ENCODE assay signal across 19 mouse cellular contexts in genomic region chrX:144075241-144075640, GRCm38 (mm10).
DNase-seq lines count a peak whose midpoint lies in the region; ATAC-seq and TF ChIP-seq lines count a peak whose summit lies in the region.
"Had no signal": no experiment of that assay in that cellular context is flagged by ENCODE, and none has a peak within 500 bp of the region (broad histone marks: within the 10 kb centered on the region; RNA-seq: fewer than 3 reads in every experiment).

No protein-coding gene starts in this region.

- no peak for TF ChIP-seq CTCF in kidney, postnatal 0 days (IDR thresholded peaks at IDR 0.05; ENCODE audit: low read depth)
- no peak for TF ChIP-seq CTCF in lung, postnatal 0 days (IDR thresholded peaks at IDR 0.05)

- no peak overlapping the region for H3K27ac ChIP-seq in kidney, postnatal 0 days
- no peak overlapping the region for H3K27ac ChIP-seq in lung, embryonic 15.5 days
- H3K27ac ChIP-seq in lung, postnatal 0 days (ENCODE audit: low read length): no peak overlapping the region
- H3K27ac ChIP-seq: embryonic facial prominence, embryonic 10.5 days; forebrain, embryonic 13.5 days; heart, adult 2 months; heart, embryonic 15.5 days; hindbrain, embryonic 13.5 days had no signal

- ATAC-seq in kidney, postnatal 0 days (replicated peaks; ENCODE audit: low FRiP score, low read depth): peak; percentile 71; the same call in 1 of the 2 replicates
- 0 out of 2 replicates have a peak, but pooled peaks have one; percentile 19 for ATAC-seq in lung, embryonic 15.5 days (ENCODE audit: borderline replicate concordance, extremely low read depth, low FRiP score, low TSS enrichment)
- ATAC-seq in lung, postnatal 0 days: no peak
- ATAC-seq: activated CD4-positive, CD25-positive, alpha-beta regulatory T cell, adult 4 months; forebrain, embryonic 13.5 days; forebrain, postnatal 0 days; Patski had no signal

- H3K27me3 ChIP-seq in kidney, postnatal 0 days (ENCODE audit: insufficient read depth, low read length): no peaks in the 10 kb centered on the region
- H3K27me3 ChIP-seq in lung, embryonic 15.5 days: no peaks in the 10 kb centered on the region
- no peaks in the 10 kb centered on the region for H3K27me3 ChIP-seq in lung, postnatal 0 days (replicated peaks; ENCODE audit: insufficient read depth, low read length)
- H3K27me3 ChIP-seq: CH12.LX; forebrain, embryonic 13.5 days; heart, embryonic 15.5 days; hindbrain, embryonic 13.5 days had no signal

- no peak for TF ChIP-seq EP300 in lung, postnatal 0 days (IDR thresholded peaks at IDR 0.05)

- DNase-seq in adrenal gland, postnatal 14 days: peak; percentile 16
- no peak for DNase-seq in adrenal gland, postnatal 4 days (ENCODE audit: low spot score in 2 of 2)
- DNase-seq in kidney, postnatal 0 days (ENCODE audit: low spot score): peak; percentile 5
- DNase-seq in kidney, adult 18-20 months: no peak
- no peak for DNase-seq in lung, postnatal 0 days (ENCODE audit: low spot score)
- DNase-seq in kidney, postnatal 4 days: peak; percentile 1 to 22
- DNase-seq: forebrain, postnatal 0 days; gastrocnemius, postnatal 14 days; heart, adult 2 months; heart, postnatal 14 days had no signal

- 60% methylated on average over 4 of the region's 4 CpGs for WGBS in kidney, postnatal 0 days
- WGBS in lung, embryonic 15.5 days: 55% methylated on average over 4 of the region's 4 CpGs
- 40% methylated on average over 4 of the region's 4 CpGs for WGBS in lung, postnatal 0 days

- no peak overlapping the region for H3K9ac ChIP-seq in kidney, postnatal 0 days (ENCODE audit: low read depth, low read length)
- no peak overlapping the region for H3K9ac ChIP-seq in lung, embryonic 15.5 days
- no peak overlapping the region for H3K9ac ChIP-seq in lung, postnatal 0 days (replicated peaks; ENCODE audit: low read depth)
- H3K9ac ChIP-seq: forebrain, embryonic 13.5 days; forebrain, postnatal 0 days; heart, embryonic 15.5 days; hindbrain, embryonic 13.5 days had no signal

- H3K4me3 ChIP-seq in kidney, postnatal 0 days (replicated peaks; ENCODE audit: low read depth, low read length): no peak overlapping the region
- H3K4me3 ChIP-seq in lung, embryonic 15.5 days: no peak overlapping the region
- H3K4me3 ChIP-seq in lung, postnatal 0 days (ENCODE audit: low read depth, low read length): no peak overlapping the region
- H3K4me3 ChIP-seq: embryonic facial prominence, embryonic 10.5 days; forebrain, embryonic 13.5 days; heart, adult 2 months; heart, embryonic 15.5 days; hindbrain, embryonic 13.5 days had no signal

- no peaks in the 10 kb centered on the region for H3K36me3 ChIP-seq in kidney, postnatal 0 days (ENCODE audit: insufficient read depth, low read length)
- no peaks in the 10 kb centered on the region for H3K36me3 ChIP-seq in lung, embryonic 15.5 days
- no peaks in the 10 kb centered on the region for H3K36me3 ChIP-seq in lung, postnatal 0 days (ENCODE audit: insufficient read depth, low read length)
- H3K36me3 ChIP-seq: embryonic facial prominence, embryonic 10.5 days; heart, embryonic 15.5 days; hindbrain, embryonic 13.5 days had no signal

- H3K4me1 ChIP-seq in kidney, postnatal 0 days (replicated peaks; ENCODE audit: insufficient read depth, low read length): no peaks in the 10 kb centered on the region
- no peaks in the 10 kb centered on the region for H3K4me1 ChIP-seq in lung, embryonic 15.5 days
- H3K4me1 ChIP-seq in lung, postnatal 0 days (ENCODE audit: insufficient read depth, low read depth, low read length): no peaks in the 10 kb centered on the region
- H3K4me1 ChIP-seq: embryonic facial prominence, embryonic 10.5 days; forebrain, embryonic 13.5 days; heart, embryonic 15.5 days; hindbrain, embryonic 13.5 days had no signal

- H3K9me3 ChIP-seq in kidney, postnatal 0 days (replicated peaks; ENCODE audit: low read length): no peaks in the 10 kb centered on the region
- H3K9me3 ChIP-seq in lung, embryonic 15.5 days: no peaks in the 10 kb centered on the region
- no peaks in the 10 kb centered on the region for H3K9me3 ChIP-seq in lung, postnatal 0 days (ENCODE audit: low read length)
- H3K9me3 ChIP-seq: embryonic facial prominence, embryonic 10.5 days; forebrain, embryonic 13.5 days; heart, embryonic 15.5 days; hindbrain, embryonic 13.5 days had no signal

- H3K4me2 ChIP-seq in kidney, postnatal 0 days (ENCODE audit: low read length): no peak overlapping the region
- H3K4me2 ChIP-seq in lung, embryonic 15.5 days: no peak overlapping the region
- no peak overlapping the region for H3K4me2 ChIP-seq in lung, postnatal 0 days (replicated peaks; ENCODE audit: low read depth, low read length)
- H3K4me2 ChIP-seq: forebrain, embryonic 13.5 days; heart, embryonic 11.5 days; heart, embryonic 15.5 days; hindbrain, embryonic 13.5 days had no signal

Comparison
In these comparisons a context has a peak if more than half of its experiments do, and no peak if none do; other contexts are left out.
1. DNase-seq: peak in adrenal gland, postnatal 14 days (single experiment), kidney, postnatal 0 days (single experiment) and kidney, postnatal 4 days (2 of 2); none in adrenal gland, postnatal 4 days (0 of 2), kidney, adult 18-20 months (single experiment) and lung, postnatal 0 days (single experiment).